Mouse (Mus musculus) embryonic facial prominence, embryonic 14.5 days (tissue): ENCODE measurements around the gene Kcnj16. TPM values are rescaled to one million over a fixed set of nuclear protein-coding genes. Genes with fewer than 3 reads are reported as not detected.

Source experiments
- ATAC-seq: fragments of 200-750 bp; cut with Nextera tagmentation; 2 replicates; pipeline ENCODE4 v1.8.0; 2017; ENCODE audit warnings: low read depth, moderate number of reproducible peaks, moderate TSS enrichment
- DNase-seq: peaks from one replicate; pipeline ENCODE4 v3.0.0-alpha.2; 2015; ENCODE audit warnings: low spot score
- H3K27ac ChIP-seq: fragments of 300-500 bp; sonication (generic); replicated peaks from 2 replicates; pipeline ENCODE4 v1.5.1; 2014; ENCODE audit warnings: low read depth, mild to moderate bottlenecking, low read length, moderate library complexity
- H3K27me3 ChIP-seq: fragments of 300-500 bp; sonication (generic); replicated peaks from 2 replicates; pipeline ENCODE4 v1.6.1; 2014; ENCODE audit warnings: low read length; ENCODE audit not compliant: control insufficient read depth, insufficient read depth
- H3K36me3 ChIP-seq: fragments of 300-500 bp; sonication (generic); 2 replicates; pipeline ENCODE4 v1.6.1; 2014; ENCODE audit warnings: low read length, mixed read lengths; ENCODE audit not compliant: control insufficient read depth, insufficient read depth
- H3K4me1 ChIP-seq: fragments of 300-500 bp; sonication (generic); 2 replicates; pipeline ENCODE4 v1.6.1; 2014; ENCODE audit warnings: antibody characterized with exemption, low read length; ENCODE audit not compliant: control insufficient read depth, insufficient read depth
- H3K4me2 ChIP-seq: fragments of 300-500 bp; sonication (generic); 2 replicates; pipeline ENCODE4 v1.6.1; 2014; ENCODE audit warnings: low read depth, mild to moderate bottlenecking, low read length, moderate library complexity, mixed read lengths
- H3K4me3 ChIP-seq: fragments of 300-500 bp; sonication (generic); 2 replicates; pipeline ENCODE4 v1.5.1; 2014; ENCODE audit warnings: low read depth, mild to moderate bottlenecking, low read length
- H3K9ac ChIP-seq: fragments of 300-500 bp; sonication (generic); 2 replicates; pipeline ENCODE4 v1.6.1; 2014; ENCODE audit warnings: low read depth, mild to moderate bottlenecking, low read length, moderate library complexity, mixed read lengths
- H3K9me3 ChIP-seq: fragments of 300-500 bp; sonication (generic); 2 replicates; pipeline ENCODE4 v1.6.1; 2016; ENCODE audit warnings: low read length; ENCODE audit not compliant: control insufficient read depth
- WGBS: fragments of 180-500 bp; shearing (Covaris S2); extraction: QIAGEN DNeasy Blood & Tissue Kit; methylation state at CpG from one replicate; pipeline ENCODE4 v1.1.7; 2014; 5-methylcytosine and 5-hydroxymethylcytosine counted together
- polyA plus RNA-seq: library from polyadenylated mRNA; unstranded; fragments of >200 nt; fragmentation: Nextera tagmentation; extraction: Ambion mirVana; gene quantifications from 2 replicates; pipeline ENCODE4 v1.2.1, GENCODE M21; 2014

Kcnj16 gene
- 0.18 and 0.22 TPM in 2 replicates for polyA plus RNA-seq

- no peaks in the 10 kb centered on the region for H3K9me3 ChIP-seq
These were observed at the start of gene Kcnj16 for GRCm38 (mm10) chr11:110967762-110968135. TSS of gene Kcnj16 (plus strand) at chr11:110968033.

GRCm38 (mm10) chr11:110918808-110919465 is 48.9 kb upstream of the Kcnj16 start:
- no peak for ATAC-seq
- Histone ChIP-seq H3K4me3 (no peak overlapping the region), H3K4me2 (no peak overlapping the region), H3K36me3 (no peaks in the 10 kb centered on the region), H3K9ac (no peak overlapping the region), H3K9me3 (no peaks in the 10 kb centered on the region), H3K27ac (no peak overlapping the region), H3K4me1 (no peaks in the 10 kb centered on the region), H3K27me3 (no peaks in the 10 kb centered on the region)
- WGBS, result 77% methylated on average over 5 of the region's 5 CpGs
- no peak for DNase-seq

More at GRCm38 (mm10) chr11:110967762-110968135, at the start of gene Kcnj16:
- H3K27me3 ChIP-seq, result no peaks in the 10 kb centered on the region
- H3K4me1 ChIP-seq, result no peaks in the 10 kb centered on the region
- ATAC-seq (no peak), DNase-seq (no peak)
- H3K27ac ChIP-seq, result no peak within 1 kb of the TSS
- 75% methylated on average over 4 of the region's 4 CpGs for WGBS
- no peak within 1 kb of the TSS for H3K4me3 ChIP-seq
- H3K36me3 ChIP-seq, result no peaks in the 10 kb centered on the region
- H3K4me2 ChIP-seq, result no peak within 1 kb of the TSS
- no peak within 1 kb of the TSS for H3K9ac ChIP-seq

GRCm38 (mm10) chr11:110935699-110936098 is 32.1 kb upstream of the Kcnj16 start:
- H3K4me3 ChIP-seq, result no peak overlapping the region
- no peaks in the 10 kb centered on the region for H3K36me3 ChIP-seq
- ATAC-seq (no peak), DNase-seq (peak; percentile 60)
- 50% methylated on average over 3 of the region's 3 CpGs for WGBS
- H3K4me1 ChIP-seq, result no peaks in the 10 kb centered on the region
- no peak overlapping the region for H3K27ac ChIP-seq
- no peak overlapping the region for H3K9ac ChIP-seq
- H3K9me3 ChIP-seq, result no peaks in the 10 kb centered on the region
- H3K27me3 ChIP-seq, result no peaks in the 10 kb centered on the region
- H3K4me2 ChIP-seq, result no peak overlapping the region

- no peak for ATAC-seq
- Histone ChIP-seq H3K4me2 (no peak overlapping the region), H3K27me3 (no peaks in the 10 kb centered on the region), H3K27ac (no peak overlapping the region), H3K4me1 (no peaks in the 10 kb centered on the region), H3K4me3 (no peak overlapping the region), H3K9me3 (no peaks in the 10 kb centered on the region), H3K36me3 (no peaks in the 10 kb centered on the region), H3K9ac (no peak overlapping the region)
- peak; percentile 15 for DNase-seq
- 45% methylated on average over 3 of the region's 3 CpGs for WGBS
These were observed 25.6 kb upstream of the Kcnj16 start for GRCm38 (mm10) chr11:110942280-110942679.

DNA sequence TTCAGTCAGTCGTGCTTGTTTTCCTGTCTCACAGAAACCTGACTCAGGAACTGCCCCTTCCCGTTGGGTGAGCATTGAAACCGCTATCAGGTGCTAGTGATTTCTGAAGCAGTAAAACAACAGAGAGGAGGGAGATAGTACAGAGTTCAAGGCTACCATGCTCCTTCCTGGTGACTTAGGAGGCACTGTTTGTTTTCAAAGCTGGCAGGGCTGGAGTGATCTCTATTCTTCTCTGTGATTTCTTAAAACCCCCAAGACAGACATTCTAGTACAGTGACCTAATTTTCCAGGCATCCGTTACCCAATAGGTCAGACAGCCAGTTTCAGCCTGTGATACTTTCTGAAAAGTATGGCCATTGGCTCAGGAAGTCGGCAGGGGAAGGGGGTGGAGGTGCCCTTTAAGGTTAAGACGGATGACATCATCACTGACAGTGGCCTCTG is 25.1 kb upstream of the Kcnj16 start:
- Histone ChIP-seq H3K27ac (no peak overlapping the region), H3K27me3 (no peaks in the 10 kb centered on the region), H3K36me3 (no peaks in the 10 kb centered on the region), H3K9ac (no peak overlapping the region), H3K4me3 (no peak overlapping the region), H3K9me3 (no peaks in the 10 kb centered on the region), H3K4me1 (no peaks in the 10 kb centered on the region), H3K4me2 (no peak overlapping the region)
- DNase-seq, result peak; percentile 16
- WGBS, result 37% methylated on average over 6 of the region's 6 CpGs
- ATAC-seq, result no peak

- Histone ChIP-seq H3K4me1 (peaks cover 6% of the 10 kb centered on the region), H3K27ac (no peak overlapping the region), H3K9ac (no peak overlapping the region), H3K27me3 (no peaks in the 10 kb centered on the region), H3K4me2 (no peak overlapping the region), H3K4me3 (no peak overlapping the region), H3K36me3 (no peaks in the 10 kb centered on the region), H3K9me3 (no peaks in the 10 kb centered on the region)
- DNase-seq (no peak), ATAC-seq (no peak)
- WGBS, result 22% methylated on average over 7 of the region's 7 CpGs
These were observed 11.2 kb upstream of the Kcnj16 start for GRCm38 (mm10) chr11:110956665-110957064.

DNA sequence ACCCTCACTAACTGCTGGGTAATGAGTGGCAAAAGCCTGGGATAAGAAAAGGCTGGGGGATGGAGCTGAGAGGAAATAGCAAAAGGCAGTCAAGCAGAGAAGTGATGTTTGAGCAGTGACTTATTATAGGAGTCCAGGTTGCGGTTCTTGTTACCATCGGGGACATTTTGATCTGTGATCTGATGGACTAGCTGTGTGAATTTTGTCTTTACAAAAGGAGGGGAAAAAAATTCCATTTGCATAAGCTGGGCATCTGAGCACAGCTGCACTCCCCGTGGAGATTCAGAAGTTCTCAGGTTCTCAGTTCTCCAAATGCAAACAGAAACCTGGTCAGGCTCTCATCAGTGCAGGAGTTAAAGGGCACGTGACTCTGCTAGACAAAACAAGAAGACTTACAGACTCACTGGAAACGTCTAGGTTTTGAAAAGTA is 6.2 kb upstream of the Kcnj16 start:
- Histone ChIP-seq H3K9me3 (no peaks in the 10 kb centered on the region), H3K4me1 (peaks cover 9% of the 10 kb centered on the region), H3K4me3 (no peak overlapping the region), H3K4me2 (peak overlapping the region; percentile 7; the same call in 1 of the 2 replicates), H3K9ac (no peak overlapping the region), H3K27ac (0 out of 2 replicates have a peak overlapping the region, but pooled peaks have one; percentile 8), H3K27me3 (no peaks in the 10 kb centered on the region), H3K36me3 (no peaks in the 10 kb centered on the region)
- DNase-seq, result peak; percentile 85
- 12% methylated on average over 5 of the region's 5 CpGs for WGBS
- peak; percentile 84 for ATAC-seq

GRCm38 (mm10) chr11:110967019-110967761 is 643 bp upstream of the Kcnj16 start:
- H3K27ac ChIP-seq, result no peak overlapping the region
- no peak overlapping the region for H3K4me2 ChIP-seq
- H3K27me3 ChIP-seq, result no peaks in the 10 kb centered on the region
- H3K36me3 ChIP-seq, result no peaks in the 10 kb centered on the region
- DNase-seq (no peak), ATAC-seq (no peak)
- H3K9me3 ChIP-seq, result no peaks in the 10 kb centered on the region
- no peak overlapping the region for H3K9ac ChIP-seq
- whole genome bisulfite sequencing, result 67% methylated on average over 11 of the region's 11 CpGs
- H3K4me3 ChIP-seq, result no peak overlapping the region
- 0 out of 2 replicates have a peak, but pooled peaks cover 4% of the 10 kb centered on the region for H3K4me1 ChIP-seq
